Mouse (Mus musculus) embryonic facial prominence, embryonic 14.5 days (tissue): ENCODE results near the gene Olfr960. TPM values are rescaled to one million over a fixed set of nuclear protein-coding genes. Genes with fewer than 3 reads are reported as not detected.

ENCODE experiments used
- ATAC-seq: fragments of 200-750 bp; cut with Nextera tagmentation; 2 replicates; pipeline ENCODE4 v1.8.0; 2017; ENCODE audit warnings: low read depth, moderate number of reproducible peaks, moderate TSS enrichment
- DNase-seq: peaks from one replicate; pipeline ENCODE4 v3.0.0-alpha.2; 2015; ENCODE audit warnings: low spot score
- H3K27ac ChIP-seq: fragments of 300-500 bp; sonication (generic); replicated peaks from 2 replicates; pipeline ENCODE4 v1.5.1; 2014; ENCODE audit warnings: low read depth, mild to moderate bottlenecking, low read length, moderate library complexity
- H3K27me3 ChIP-seq: fragments of 300-500 bp; sonication (generic); replicated peaks from 2 replicates; pipeline ENCODE4 v1.6.1; 2014; ENCODE audit warnings: low read length; ENCODE audit not compliant: control insufficient read depth, insufficient read depth
- H3K36me3 ChIP-seq: fragments of 300-500 bp; sonication (generic); 2 replicates; pipeline ENCODE4 v1.6.1; 2014; ENCODE audit warnings: low read length, mixed read lengths; ENCODE audit not compliant: control insufficient read depth, insufficient read depth
- H3K4me1 ChIP-seq: fragments of 300-500 bp; sonication (generic); 2 replicates; pipeline ENCODE4 v1.6.1; 2014; ENCODE audit warnings: antibody characterized with exemption, low read length; ENCODE audit not compliant: control insufficient read depth, insufficient read depth
- H3K4me2 ChIP-seq: fragments of 300-500 bp; sonication (generic); 2 replicates; pipeline ENCODE4 v1.6.1; 2014; ENCODE audit warnings: low read depth, mild to moderate bottlenecking, low read length, moderate library complexity, mixed read lengths
- H3K4me3 ChIP-seq: fragments of 300-500 bp; sonication (generic); 2 replicates; pipeline ENCODE4 v1.5.1; 2014; ENCODE audit warnings: low read depth, mild to moderate bottlenecking, low read length
- H3K9ac ChIP-seq: fragments of 300-500 bp; sonication (generic); 2 replicates; pipeline ENCODE4 v1.6.1; 2014; ENCODE audit warnings: low read depth, mild to moderate bottlenecking, low read length, moderate library complexity, mixed read lengths
- H3K9me3 ChIP-seq: fragments of 300-500 bp; sonication (generic); 2 replicates; pipeline ENCODE4 v1.6.1; 2016; ENCODE audit warnings: low read length; ENCODE audit not compliant: control insufficient read depth
- WGBS: fragments of 180-500 bp; shearing (Covaris S2); extraction: QIAGEN DNeasy Blood & Tissue Kit; methylation state at CpG from one replicate; pipeline ENCODE4 v1.1.7; 2014; 5-methylcytosine and 5-hydroxymethylcytosine counted together
- polyA plus RNA-seq: library from polyadenylated mRNA; unstranded; fragments of >200 nt; fragmentation: Nextera tagmentation; extraction: Ambion mirVana; gene quantifications from 2 replicates; pipeline ENCODE4 v1.2.1, GENCODE M21; 2014

Olfr960 gene
- not detected in 2 replicates for polyA plus RNA-seq

GRCm38 (mm10) chr9:39621073-39621472 is at the start of gene Olfr960:
Olfr960 (plus strand) TSS chr9:39621373.
- H3K9ac ChIP-seq, result no peak within 1 kb of the TSS

GRCm38 (mm10) chr9:39575469-39575868 is 45.7 kb upstream of the Olfr960 start, which contains the start of gene Olfr959:
Olfr959 (minus strand) TSS chr9:39575569.
- Histone ChIP-seq H3K4me2 (no peak within 1 kb of the TSS), H3K27ac (no peak within 1 kb of the TSS), H3K27me3 (no peaks in the 10 kb centered on the region), H3K9ac (no peak within 1 kb of the TSS), H3K4me3 (no peak within 1 kb of the TSS), H3K4me1 (no peaks in the 10 kb centered on the region), H3K9me3 (no peaks in the 10 kb centered on the region), H3K36me3 (no peaks in the 10 kb centered on the region)
- DNase-seq (no peak), ATAC-seq (no peak)
- 61% methylated on average over 3 of the region's 3 CpGs for WGBS

More at GRCm38 (mm10) chr9:39621073-39621472, at the start of gene Olfr960:
- Histone ChIP-seq H3K9me3 (no peaks in the 10 kb centered on the region), H3K27me3 (no peaks in the 10 kb centered on the region), H3K27ac (no peak within 1 kb of the TSS), H3K36me3 (no peaks in the 10 kb centered on the region), H3K4me2 (no peak within 1 kb of the TSS), H3K4me3 (no peak within 1 kb of the TSS), H3K4me1 (no peaks in the 10 kb centered on the region)
- DNase-seq (no peak), ATAC-seq (no peak)
- WGBS, result 69% methylated on average over 1 of the region's 1 CpGs

- DNase-seq, result peak; percentile 22
- Histone ChIP-seq H3K4me3 (no peak overlapping the region), H3K4me1 (no peaks in the 10 kb centered on the region), H3K9me3 (no peaks in the 10 kb centered on the region), H3K4me2 (no peak overlapping the region), H3K36me3 (no peaks in the 10 kb centered on the region), H3K27me3 (no peaks in the 10 kb centered on the region), H3K9ac (no peak overlapping the region), H3K27ac (no peak overlapping the region)
- WGBS, result 76% methylated on average over 5 of the region's 5 CpGs
- no peak for ATAC-seq
Observed at GRCm38 (mm10) chr9:39577050-39577449, 44.1 kb upstream of the Olfr960 start.

- H3K9me3 ChIP-seq, result no peaks in the 10 kb centered on the region
- peak overlapping the region; percentile 62 for H3K9ac ChIP-seq
- H3K27ac ChIP-seq, result peak overlapping the region; percentile 85; the same call in 1 of the 2 replicates
- 0 out of 2 replicates have a peak, but pooled peaks cover 2% of the 10 kb centered on the region for H3K4me1 ChIP-seq
- peak; percentile 80 for DNase-seq
- H3K27me3 ChIP-seq, result no peaks in the 10 kb centered on the region
- WGBS, result 1% methylated on average over 19 of the region's 19 CpGs
- peak overlapping the region; percentile 39 for H3K4me3 ChIP-seq
- ATAC-seq, result peak; percentile 60
- peak overlapping the region; percentile 80 for H3K4me2 ChIP-seq
- no peaks in the 10 kb centered on the region for H3K36me3 ChIP-seq
Observed at GRCm38 (mm10) chr9:39602536-39603332, 18.4 kb upstream of the Olfr960 start.

GRCm38 (mm10) chr9:39603333-39603845 is 17.8 kb upstream of the Olfr960 start:
- Histone ChIP-seq H3K9me3 (no peaks in the 10 kb centered on the region), H3K36me3 (no peaks in the 10 kb centered on the region), H3K27ac (peak overlapping the region; percentile 85), H3K27me3 (no peaks in the 10 kb centered on the region), H3K4me3 (peak overlapping the region; percentile 39), H3K4me2 (peak overlapping the region; percentile 80), H3K9ac (peak overlapping the region; percentile 62), H3K4me1 (0 out of 2 replicates have a peak, but pooled peaks cover 2% of the 10 kb centered on the region)
- peak; percentile 88 for DNase-seq
- 1% methylated on average over 9 of the region's 9 CpGs for WGBS
- ATAC-seq, result peak; percentile 84

GRCm38 (mm10) chr9:39603999-39604453 is 17.1 kb upstream of the Olfr960 start, which contains the start of gene AW551984:
AW551984 (minus strand) TSS chr9:39604403.
- H3K4me2 ChIP-seq, result peak within 1 kb of the TSS; percentile 80
- 0% methylated on average over 8 of the region's 8 CpGs for WGBS
- H3K9ac ChIP-seq, result peak within 1 kb of the TSS; percentile 62
- H3K36me3 ChIP-seq, result no peaks in the 10 kb centered on the region
- peak within 1 kb of the TSS; percentile 85 for H3K27ac ChIP-seq
- H3K4me3 ChIP-seq, result peak within 1 kb of the TSS; percentile 39
- peak; percentile 89 for ATAC-seq
- H3K27me3 ChIP-seq, result no peaks in the 10 kb centered on the region
- no peaks in the 10 kb centered on the region for H3K9me3 ChIP-seq
- DNase-seq, result peak; percentile 92
- H3K4me1 ChIP-seq, result 0 out of 2 replicates have a peak, but pooled peaks cover 2% of the 10 kb centered on the region

GRCm38 (mm10) chr9:39608497-39608896 is 12.7 kb upstream of the Olfr960 start:
- H3K9me3 ChIP-seq, result no peaks in the 10 kb centered on the region
- no peak overlapping the region for H3K4me3 ChIP-seq
- DNase-seq, result no peak
- no peak overlapping the region for H3K27ac ChIP-seq
- no peaks in the 10 kb centered on the region for H3K36me3 ChIP-seq
- no peak overlapping the region for H3K4me2 ChIP-seq
- no peak for ATAC-seq
- H3K4me1 ChIP-seq, result 0 out of 2 replicates have a peak, but pooled peaks cover 2% of the 10 kb centered on the region
- no peak overlapping the region for H3K9ac ChIP-seq
- no peaks in the 10 kb centered on the region for H3K27me3 ChIP-seq

GRCm38 (mm10) chr9:39610355-39610754 is 10.8 kb upstream of the Olfr960 start, which contains the start of gene Olfr148:
Olfr148 (plus strand) TSS chr9:39610655.
- Histone ChIP-seq H3K9me3 (no peaks in the 10 kb centered on the region), H3K27me3 (no peaks in the 10 kb centered on the region), H3K9ac (no peak within 1 kb of the TSS), H3K36me3 (no peaks in the 10 kb centered on the region), H3K4me1 (no peaks in the 10 kb centered on the region), H3K4me2 (no peak within 1 kb of the TSS), H3K27ac (no peak within 1 kb of the TSS), H3K4me3 (no peak within 1 kb of the TSS)
- DNase-seq (no peak), ATAC-seq (no peak)
- 72% methylated on average over 3 of the region's 3 CpGs for WGBS
